Mouse (Mus musculus) kidney, adult 2 months (tissue): ENCODE results near the gene Syna.
A peak's percentile ranks its signal among the peaks of the same experiment; 100 is the strongest.

Experiments used
- CTCF ChIP-seq: fragments of 200-500 bp; conservative IDR thresholded peaks from 2 replicates; pipeline ENCODE4 v1.5.1; 2011; ENCODE audit warnings: low read depth, mild to moderate bottlenecking, control low read depth, low read length, moderate library complexity, mixed read lengths; ENCODE audit not compliant: insufficient read depth, insufficient read length
- POLR2A ChIP-seq: fragments of 200-500 bp; IDR thresholded peaks from one replicate; pipeline ENCODE4 v1.6.1; 2011; ENCODE audit warnings: low read depth, low read length, control low read depth

- TF ChIP-seq CTCF (peak; percentile 26; the same call in 1 of the 2 replicates), POLR2A (no peak)
Observed at GRCm38 (mm10) chr5:134545242-134545629, 14.7 kb downstream of the Syna start.
